Mouse (Mus musculus) midbrain, embryonic 10.5 days (tissue): Measurements from ENCODE around the gene Trim44. TPM values are rescaled to one million over a fixed set of nuclear protein-coding genes. Genes with fewer than 3 reads are reported as not detected.

ENCODE experiments used
- DNase-seq: peaks from one replicate; pipeline ENCODE4 v3.0.0-alpha.2; 2017; ENCODE audit warnings: low spot score
- H3K27ac ChIP-seq: fragments of 300-500 bp; sonication (generic); replicated peaks from 2 replicates; pipeline ENCODE4 v1.5.1; 2016; ENCODE audit warnings: mild to moderate bottlenecking
- H3K27me3 ChIP-seq: fragments of 300-500 bp; sonication (generic); 2 replicates; pipeline ENCODE4 v1.6.1; 2016; ENCODE audit warnings: low read depth, mild to moderate bottlenecking; ENCODE audit not compliant: poor library complexity, severe bottlenecking
- H3K36me3 ChIP-seq: fragments of 300-500 bp; sonication (generic); 2 replicates; pipeline ENCODE4 v1.6.1; 2016; ENCODE audit warnings: mild to moderate bottlenecking, moderate library complexity
- H3K4me1 ChIP-seq: fragments of 300-500 bp; sonication (generic); 2 replicates; pipeline ENCODE4 v1.6.1; 2016
- H3K4me3 ChIP-seq: fragments of 300-500 bp; sonication (generic); 2 replicates; pipeline ENCODE4 v1.5.1; 2016; ENCODE audit warnings: mild to moderate bottlenecking, moderate library complexity
- H3K9me3 ChIP-seq: fragments of 300-500 bp; sonication (generic); replicated peaks from 2 replicates; pipeline ENCODE4 v1.6.1; 2016; ENCODE audit warnings: mild to moderate bottlenecking
- WGBS: fragments of 180-500 bp; shearing (Covaris S2); methylation state at CpG from one replicate; pipeline ENCODE4 v1.1.7; 2016; 5-methylcytosine and 5-hydroxymethylcytosine counted together
- polyA plus RNA-seq: library from polyadenylated mRNA; unstranded; fragments of >200 nt; fragmentation: Nextera tagmentation; extraction: Ambion mirVana; gene quantifications from 2 replicates; pipeline ENCODE4 v1.2.1, GENCODE M21; 2016

The Trim44 gene
- polyA plus RNA-seq, 1 experiment from 2014 or later: 22.2 TPM

- H3K27me3 ChIP-seq: no peaks in the 10 kb centered on the region
- H3K4me3 ChIP-seq: no peak overlapping the region
- DNase-seq: no peak
- H3K27ac ChIP-seq: no peak overlapping the region
- peaks cover 3% of the 10 kb centered on the region for H3K4me1 ChIP-seq
- no peaks in the 10 kb centered on the region for H3K36me3 ChIP-seq
- WGBS: 61% methylated on average over 2 of the region's 2 CpGs
- H3K9me3 ChIP-seq: no peaks in the 10 kb centered on the region
These were observed 75.7 kb downstream of the Trim44 start for GRCm38 (mm10) chr2:102331932-102332331.

- Histone ChIP-seq H3K9me3 (no peaks in the 10 kb centered on the region), H3K4me3 (no peak overlapping the region), H3K36me3 (no peaks in the 10 kb centered on the region), H3K4me1 (no peaks in the 10 kb centered on the region), H3K27ac (no peak overlapping the region), H3K27me3 (no peaks in the 10 kb centered on the region)
- WGBS: 91% methylated on average over 3 of the region's 3 CpGs
- no peak for DNase-seq
These were observed 76.5 kb downstream of the Trim44 start for GRCm38 (mm10) chr2:102331092-102331491.

- no peaks in the 10 kb centered on the region for H3K9me3 ChIP-seq
- no peak overlapping the region for H3K4me3 ChIP-seq
- H3K27ac ChIP-seq: no peak overlapping the region
- no peaks in the 10 kb centered on the region for H3K27me3 ChIP-seq
- H3K4me1 ChIP-seq: no peaks in the 10 kb centered on the region
- no peak for DNase-seq
- no peaks in the 10 kb centered on the region for H3K36me3 ChIP-seq
- 92% methylated on average over 2 of the region's 2 CpGs for WGBS
These were observed 81.7 kb downstream of the Trim44 start for GRCm38 (mm10) chr2:102325921-102326320.

- Histone ChIP-seq H3K36me3 (no peaks in the 10 kb centered on the region), H3K9me3 (no peaks in the 10 kb centered on the region), H3K27ac (no peak overlapping the region), H3K4me1 (no peaks in the 10 kb centered on the region), H3K4me3 (no peak overlapping the region), H3K27me3 (no peaks in the 10 kb centered on the region)
- DNase-seq: no peak
These were observed 83.3 kb downstream of the Trim44 start for GRCm38 (mm10) chr2:102324336-102324735.

- Histone ChIP-seq H3K27me3 (no peaks in the 10 kb centered on the region), H3K36me3 (no peaks in the 10 kb centered on the region), H3K9me3 (no peaks in the 10 kb centered on the region), H3K4me1 (no peaks in the 10 kb centered on the region), H3K27ac (no peak overlapping the region), H3K4me3 (no peak overlapping the region)
- WGBS: 80% methylated on average over 3 of the region's 3 CpGs
- no peak for DNase-seq
These were observed 91.1 kb downstream of the Trim44 start for GRCm38 (mm10) chr2:102316540-102316939.

- H3K4me1 ChIP-seq: no peaks in the 10 kb centered on the region
- 91% methylated on average over 4 of the region's 4 CpGs for WGBS
These were observed 92.5 kb downstream of the Trim44 start for GRCm38 (mm10) chr2:102315153-102315552.

GRCm38 (mm10) chr2:102314610-102315009, 93.0 kb downstream of the Trim44 start:
- DNase-seq: no peak
- Histone ChIP-seq H3K27ac (no peak overlapping the region), H3K4me3 (no peak overlapping the region), H3K4me1 (no peaks in the 10 kb centered on the region), H3K9me3 (no peaks in the 10 kb centered on the region), H3K36me3 (no peaks in the 10 kb centered on the region), H3K27me3 (no peaks in the 10 kb centered on the region)
- WGBS: 81% methylated on average over 1 of the region's 1 CpGs

More at GRCm38 (mm10) chr2:102315153-102315552, 92.5 kb downstream of the Trim44 start:
- no peaks in the 10 kb centered on the region for H3K9me3 ChIP-seq
- no peaks in the 10 kb centered on the region for H3K27me3 ChIP-seq
- no peak for DNase-seq
- H3K4me3 ChIP-seq: no peak overlapping the region
- no peaks in the 10 kb centered on the region for H3K36me3 ChIP-seq
- no peak overlapping the region for H3K27ac ChIP-seq

- H3K27me3 ChIP-seq: no peaks in the 10 kb centered on the region
- no peak overlapping the region for H3K27ac ChIP-seq
- H3K4me1 ChIP-seq: no peaks in the 10 kb centered on the region
- no peak overlapping the region for H3K4me3 ChIP-seq
- no peaks in the 10 kb centered on the region for H3K36me3 ChIP-seq
- H3K9me3 ChIP-seq: no peaks in the 10 kb centered on the region
- 95% methylated on average over 2 of the region's 2 CpGs for WGBS
- DNase-seq: no peak
These were observed 93.6 kb downstream of the Trim44 start for GRCm38 (mm10) chr2:102314068-102314467.

GRCm38 (mm10) chr2:102312903-102313302, 94.7 kb downstream of the Trim44 start:
- Histone ChIP-seq H3K4me1 (no peaks in the 10 kb centered on the region), H3K27ac (no peak overlapping the region), H3K27me3 (no peaks in the 10 kb centered on the region), H3K36me3 (no peaks in the 10 kb centered on the region), H3K4me3 (no peak overlapping the region), H3K9me3 (no peaks in the 10 kb centered on the region)
- no peak for DNase-seq
- 91% methylated on average over 1 of the region's 1 CpGs for WGBS

- Histone ChIP-seq H3K4me3 (no peak overlapping the region), H3K9me3 (no peaks in the 10 kb centered on the region), H3K27me3 (no peaks in the 10 kb centered on the region), H3K27ac (no peak overlapping the region), H3K4me1 (peaks cover 5% of the 10 kb centered on the region; the same call in 1 of the 2 replicates), H3K36me3 (peaks cover 26% of the 10 kb centered on the region)
- WGBS: 75% methylated on average over 2 of the region's 2 CpGs
- no peak for DNase-seq
These were observed 104.4 kb downstream of the Trim44 start for GRCm38 (mm10) chr2:102303274-102303673.

- peaks cover 26% of the 10 kb centered on the region for H3K36me3 ChIP-seq
- WGBS: 98% methylated on average over 1 of the region's 1 CpGs
These were observed 105.1 kb downstream of the Trim44 start for GRCm38 (mm10) chr2:102302532-102302931.

GRCm38 (mm10) chr2:102294827-102295270, 112.8 kb downstream of the Trim44 start:
- Histone ChIP-seq H3K27me3 (no peaks in the 10 kb centered on the region), H3K36me3 (no peaks in the 10 kb centered on the region), H3K4me3 (no peak overlapping the region), H3K27ac (no peak overlapping the region), H3K9me3 (no peaks in the 10 kb centered on the region), H3K4me1 (peaks cover 10% of the 10 kb centered on the region)
- WGBS: 39% methylated on average over 6 of the region's 6 CpGs
- DNase-seq: peak; percentile 18

More at GRCm38 (mm10) chr2:102302532-102302931, 105.1 kb downstream of the Trim44 start:
- no peak for DNase-seq
- H3K9me3 ChIP-seq: no peaks in the 10 kb centered on the region
- no peaks in the 10 kb centered on the region for H3K27me3 ChIP-seq
- no peak overlapping the region for H3K4me3 ChIP-seq
- H3K4me1 ChIP-seq: peaks cover 5% of the 10 kb centered on the region; the same call in 1 of the 2 replicates
- H3K27ac ChIP-seq: no peak overlapping the region

GRCm38 (mm10) chr2:102293181-102293580, 114.4 kb downstream of the Trim44 start:
- 81% methylated on average over 1 of the region's 1 CpGs for WGBS

GRCm38 (mm10) chr2:102292051-102292450, 115.6 kb downstream of the Trim44 start:
- 80% methylated on average over 1 of the region's 1 CpGs for WGBS
- no peaks in the 10 kb centered on the region for H3K9me3 ChIP-seq
- H3K36me3 ChIP-seq: no peaks in the 10 kb centered on the region
- DNase-seq: no peak
- no peak overlapping the region for H3K27ac ChIP-seq
- H3K27me3 ChIP-seq: no peaks in the 10 kb centered on the region
- peaks cover 10% of the 10 kb centered on the region for H3K4me1 ChIP-seq
- H3K4me3 ChIP-seq: no peak overlapping the region

More at GRCm38 (mm10) chr2:102293181-102293580, 114.4 kb downstream of the Trim44 start:
- peaks cover 10% of the 10 kb centered on the region for H3K4me1 ChIP-seq
- no peak overlapping the region for H3K27ac ChIP-seq
- no peak overlapping the region for H3K4me3 ChIP-seq
- DNase-seq: no peak
- no peaks in the 10 kb centered on the region for H3K9me3 ChIP-seq
- H3K27me3 ChIP-seq: no peaks in the 10 kb centered on the region
- H3K36me3 ChIP-seq: no peaks in the 10 kb centered on the region
